ENCODE assay signal across 10 mouse cellular contexts in genomic region chr1:151845926-151846782, GRCm38 (mm10).
DNase-seq lines count a peak whose midpoint lies in the region; ATAC-seq and TF ChIP-seq lines count a peak whose summit lies in the region.
"Had no signal": no experiment of that assay in that cellular context is flagged by ENCODE, and none has a peak within 500 bp of the region (broad histone marks: within the 10 kb centered on the region; RNA-seq: fewer than 3 reads in every experiment).

No protein-coding gene starts in this region.

- H3K4me1 ChIP-seq in heart, embryonic 10.5 days: peaks cover 4% of the 10 kb centered on the region
- no peaks in the 10 kb centered on the region for H3K4me1 ChIP-seq in CH12.LX (ENCODE audit: control insufficient read depth in 1 of 2, insufficient read depth in 2 of 2)
- no peaks in the 10 kb centered on the region for H3K4me1 ChIP-seq in bone marrow, adult 2 months (ENCODE audit: control insufficient read depth, insufficient read depth, low read length)
- H3K4me1 ChIP-seq in midbrain, embryonic 14.5 days (ENCODE audit: control insufficient read depth, insufficient read depth, low read length): no peaks in the 10 kb centered on the region
- H3K4me1 ChIP-seq: heart, embryonic 13.5 days had no signal

- intact Hi-C loops in heart, postnatal 36 days (cut with DNase I): no loop called here

- in situ Hi-C loops in CH12.LX (cut with MboI; ENCODE audit: low pct_ligation_motif_present, low pct_unique_long_range_greater_than_20kb, low sequenced_read_pairs): no loop called here

- peak; percentile 5 for TF ChIP-seq RAD21 in CH12.LX (IDR thresholded peaks at IDR 0.05; ENCODE audit: low read depth, low read length)

- no peak overlapping the region for H3K4me2 ChIP-seq in CH12.LX (ENCODE audit: insufficient read depth, low read depth, poor library complexity, severe bottlenecking)
- no peak overlapping the region for H3K4me2 ChIP-seq in midbrain, embryonic 14.5 days (ENCODE audit: low read length)
- H3K4me2 ChIP-seq: heart, embryonic 13.5 days had no signal

- peak in 1 of 2 experiments; percentile 14; a peak in 1 of 4 replicates for TF ChIP-seq CTCF in CH12.LX (conservative IDR thresholded peaks at IDR 0.05 in 1 of 2, IDR thresholded peaks at IDR 0.05 in 1 of 2; ENCODE audit: low read depth in 2 of 2, low read length in 2 of 2)
- peak; percentile 14; the same call in 1 of the 2 replicates for TF ChIP-seq CTCF in bone marrow, adult 2 months (IDR thresholded peaks at IDR 0.05; ENCODE audit: control insufficient read depth, insufficient read depth, low read length)

- H3K79me2 ChIP-seq in CH12.LX (replicated peaks; ENCODE audit: control insufficient read depth, extremely low read depth, insufficient read depth, poor library complexity, severe bottlenecking): no peaks in the 10 kb centered on the region

- no peak overlapping the region for H3K27ac ChIP-seq in heart, embryonic 10.5 days
- no peak overlapping the region for H3K27ac ChIP-seq in CH12.LX (ENCODE audit: insufficient read depth, low read depth)
- no peak overlapping the region for H3K27ac ChIP-seq in bone marrow, adult 2 months (ENCODE audit: control insufficient read depth, insufficient read depth, low read depth, low read length, poor library complexity)
- H3K27ac ChIP-seq in midbrain, embryonic 14.5 days (replicated peaks; ENCODE audit: low read depth, low read length): peak overlapping the region; percentile 15; the same call in 1 of the 2 replicates
- H3K27ac ChIP-seq: heart, embryonic 13.5 days had no signal

- no peaks in the 10 kb centered on the region for H3K36me3 ChIP-seq in heart, embryonic 10.5 days
- H3K36me3 ChIP-seq in CH12.LX (replicated peaks in 1 of 2; ENCODE audit: control insufficient read depth in 1 of 2, insufficient read depth in 1 of 2, low read length in 1 of 2): no peaks in the 10 kb centered on the region
- H3K36me3 ChIP-seq in midbrain, embryonic 14.5 days (ENCODE audit: control insufficient read depth, insufficient read depth, low read length): no peaks in the 10 kb centered on the region
- H3K36me3 ChIP-seq: heart, embryonic 13.5 days had no signal

- H3K27me3 ChIP-seq in heart, embryonic 10.5 days (ENCODE audit: insufficient read depth, poor library complexity, severe bottlenecking): peaks cover 4% of the 10 kb centered on the region; the same call in 1 of the 2 replicates
- H3K27me3 ChIP-seq in CH12.LX (replicated peaks): no peaks in the 10 kb centered on the region
- no peaks in the 10 kb centered on the region for H3K27me3 ChIP-seq in midbrain, embryonic 14.5 days (ENCODE audit: control insufficient read depth, insufficient read depth, low read length)
- H3K27me3 ChIP-seq: heart, embryonic 13.5 days had no signal

- 59% methylated on average over 19 of the region's 19 CpGs for WGBS in heart, embryonic 10.5 days
- 72% methylated on average over 19 of the region's 19 CpGs for WGBS in bone marrow, adult 2 months
- WGBS in midbrain, embryonic 14.5 days: 58% methylated on average over 19 of the region's 19 CpGs

- no peak for ATAC-seq in midbrain, embryonic 14.5 days (ENCODE audit: low FRiP score, low TSS enrichment)

- H3K9ac ChIP-seq in CH12.LX (ENCODE audit: insufficient read depth, low read depth): no peak overlapping the region
- no peak overlapping the region for H3K9ac ChIP-seq in midbrain, embryonic 14.5 days (replicated peaks; ENCODE audit: low read length)
- H3K9ac ChIP-seq: heart, embryonic 13.5 days had no signal

- no peaks in the 10 kb centered on the region for H3K9me3 ChIP-seq in heart, embryonic 10.5 days
- H3K9me3 ChIP-seq in CH12.LX (replicated peaks; ENCODE audit: low read length): no peaks in the 10 kb centered on the region
- no peaks in the 10 kb centered on the region for H3K9me3 ChIP-seq in midbrain, embryonic 14.5 days (ENCODE audit: control insufficient read depth, low read length)
- H3K9me3 ChIP-seq: heart, embryonic 13.5 days had no signal

- no peak for TF ChIP-seq EP300 in CH12.LX (IDR thresholded peaks at IDR 0.05; ENCODE audit: low read length)

- H3K4me3 ChIP-seq in heart, embryonic 10.5 days: no peak overlapping the region
- no peak overlapping the region for H3K4me3 ChIP-seq in CH12.LX (replicated peaks in 1 of 3; ENCODE audit: low read depth in 2 of 3, low read length in 2 of 3, poor library complexity in 1 of 3)
- no peak overlapping the region for H3K4me3 ChIP-seq in bone marrow, adult 2 months (replicated peaks; ENCODE audit: control insufficient read depth, low read depth, low read length)
- H3K4me3 ChIP-seq in midbrain, embryonic 14.5 days (replicated peaks; ENCODE audit: low read depth, low read length): no peak overlapping the region
- H3K4me3 ChIP-seq: heart, embryonic 13.5 days had no signal

- dilution Hi-C loops in CH12.LX (cut with MboI; ENCODE audit: extremely low pct_ligation_motif_present, extremely low pct_unique_long_range_greater_than_20kb, low sequenced_read_pairs): no loop called here

- TF ChIP-seq POLR2A in CH12.LX (IDR thresholded peaks at IDR 0.05; ENCODE audit: low read depth, low read length): no peak
- TF ChIP-seq POLR2A in bone marrow, adult 2 months (IDR thresholded peaks at IDR 0.05; ENCODE audit: borderline replicate concordance, control insufficient read depth, low read depth, low read length): no peak

- peak; percentile 63 for DNase-seq in heart, embryonic 10.5 days (ENCODE audit: low spot score)
- no peak for DNase-seq in heart, postnatal 36 days
- no peak for DNase-seq in CH12.LX (ENCODE audit: extremely low read depth)
- DNase-seq in midbrain, embryonic 14.5 days: peak; percentile 24
- DNase-seq in adrenal gland, postnatal 14 days: no peak
- no peak for DNase-seq in layer of hippocampus, adult 11-12 months (ENCODE audit: low spot score)
- DNase-seq in kidney, adult 11 months: no peak
- DNase-seq: lung, postnatal 14 days had no signal

TF ChIP-seq in CH12.LX, 34 proteins besides CTCF, POLR2A, EP300 and RAD21:
- TF ChIP-seq CHD1 (IDR thresholded peaks at IDR 0.05; ENCODE audit: low read depth, low read length) (no peak), USF1 (IDR thresholded peaks at IDR 0.05; ENCODE audit: low read depth, low read length) (no peak), E2F4 (IDR thresholded peaks at IDR 0.05; ENCODE audit: insufficient replicate concordance, low read depth, low read length) (no peak), SMC3 (IDR thresholded peaks at IDR 0.05; ENCODE audit: low read depth, low read length) (no peak), MYC (IDR thresholded peaks at IDR 0.05; ENCODE audit: low read depth, low read length) (no peak), MAZ (IDR thresholded peaks at IDR 0.05; ENCODE audit: low read depth, low read length) (no peak), JUND (conservative IDR thresholded peaks at IDR 0.05; ENCODE audit: low read depth, low read length) (no peak), GABPA (IDR thresholded peaks at IDR 0.05; ENCODE audit: insufficient replicate concordance, low read depth, low read length) (no peak), USF2 (conservative IDR thresholded peaks at IDR 0.05; ENCODE audit: low read depth, low read length) (no peak), TBP (conservative IDR thresholded peaks at IDR 0.05; ENCODE audit: low read depth, low read length) (no peak), RCOR1 (conservative IDR thresholded peaks at IDR 0.05; ENCODE audit: low read depth, low read length) (no peak), IRF4 (IDR thresholded peaks at IDR 0.05; ENCODE audit: low read depth, low read length) (no peak), PAX5 (IDR thresholded peaks at IDR 0.05; ENCODE audit: low read length) (no peak), BHLHE40 (IDR thresholded peaks at IDR 0.05; ENCODE audit: low read depth, low read length) (no peak)

Comparison
In these comparisons a context has a peak if more than half of its experiments do, and no peak if none do; other contexts are left out.
1. DNase-seq: peak in heart, embryonic 10.5 days (single experiment) and midbrain, embryonic 14.5 days (single experiment); none in heart, postnatal 36 days (0 of 2), CH12.LX (single experiment), adrenal gland, postnatal 14 days (single experiment), layer of hippocampus, adult 11-12 months (single experiment) and kidney, adult 11 months (single experiment).